Mouse (Mus musculus): ENCODE measurements around the gene Acad9. TPM values are rescaled to one million over a fixed set of nuclear protein-coding genes. Genes with fewer than 3 reads are reported as not detected.
"Not testable (repeated sequence)": the region's sequence is repeated elsewhere in the genome, so short reads cannot be mapped to it uniquely, and the experiment has no call there.

Acad9 gene
- polyA plus RNA-seq, 1 experiment from 2014 or later, result 94.4 TPM

- no peaks in the 10 kb centered on the region for H3K4me1 ChIP-seq
- no peak overlapping the region for H3K4me2 ChIP-seq
- no peaks in the 10 kb centered on the region for H3K27me3 ChIP-seq (replicated peaks)
- H3K9ac ChIP-seq (replicated peaks), result no peak overlapping the region
- WGBS, result 87% methylated on average over 4 of the region's 4 CpGs
- no peak overlapping the region for H3K27ac ChIP-seq (replicated peaks)
- no peak for ATAC-seq (ENCODE audit: low FRiP score)
- H3K4me3 ChIP-seq (replicated peaks), result no peak overlapping the region
- no peaks in the 10 kb centered on the region for H3K36me3 ChIP-seq
- H3K9me3 ChIP-seq (replicated peaks), result no peaks in the 10 kb centered on the region
Measured at GRCm38 (mm10) chr3:36116076-36116475, 50.3 kb downstream of the Acad9 start.

- no peak for ATAC-seq (ENCODE audit: low FRiP score)
- H3K27me3 ChIP-seq (replicated peaks), result no peaks in the 10 kb centered on the region
Measured at GRCm38 (mm10) chr3:36119684-36120548, 54.1 kb downstream of the Acad9 start.

GRCm38 (mm10) chr3:36126176-36126575, 60.4 kb downstream of the Acad9 start:
- not testable (repeated sequence) for H3K4me1 ChIP-seq; H3K9ac ChIP-seq (replicated peaks); H3K36me3 ChIP-seq; H3K27me3 ChIP-seq (replicated peaks); H3K4me3 ChIP-seq (replicated peaks); ATAC-seq (ENCODE audit: low FRiP score); H3K9me3 ChIP-seq (replicated peaks); H3K27ac ChIP-seq (replicated peaks); H3K4me2 ChIP-seq
- WGBS, result 95% methylated on average over 9 of the region's 9 CpGs

More at GRCm38 (mm10) chr3:36119684-36120548, 54.1 kb downstream of the Acad9 start:
- Histone ChIP-seq H3K27ac (replicated peaks) (no peak overlapping the region), H3K9ac (replicated peaks) (no peak overlapping the region), H3K4me2 (no peak overlapping the region), H3K9me3 (replicated peaks) (no peaks in the 10 kb centered on the region), H3K4me1 (no peaks in the 10 kb centered on the region), H3K36me3 (no peaks in the 10 kb centered on the region), H3K4me3 (replicated peaks) (no peak overlapping the region)

- no peak overlapping the region for H3K4me3 ChIP-seq (replicated peaks)
- H3K9me3 ChIP-seq (replicated peaks), result 0 out of 2 replicates have a peak, but pooled peaks cover 2% of the 10 kb centered on the region
- no peak overlapping the region for H3K4me2 ChIP-seq
- no peaks in the 10 kb centered on the region for H3K36me3 ChIP-seq
- no peak overlapping the region for H3K27ac ChIP-seq (replicated peaks)
- H3K9ac ChIP-seq (replicated peaks), result no peak overlapping the region
- H3K4me1 ChIP-seq, result no peaks in the 10 kb centered on the region
- ATAC-seq (ENCODE audit: low FRiP score), result no peak
- no peaks in the 10 kb centered on the region for H3K27me3 ChIP-seq (replicated peaks)
Measured at GRCm38 (mm10) chr3:36136152-36136551, 70.4 kb downstream of the Acad9 start.

- Histone ChIP-seq H3K27me3 (replicated peaks) (no peaks in the 10 kb centered on the region), H3K9me3 (replicated peaks) (0 out of 2 replicates have a peak, but pooled peaks cover 3% of the 10 kb centered on the region), H3K9ac (replicated peaks) (no peak overlapping the region), H3K27ac (replicated peaks) (no peak overlapping the region), H3K4me2 (no peak overlapping the region), H3K4me3 (replicated peaks) (no peak overlapping the region), H3K4me1 (no peaks in the 10 kb centered on the region), H3K36me3 (no peaks in the 10 kb centered on the region)
- ATAC-seq (ENCODE audit: low FRiP score), result no peak
- WGBS, result 62% methylated on average over 2 of the region's 2 CpGs
Measured at GRCm38 (mm10) chr3:36137560-36137959, 71.8 kb downstream of the Acad9 start.

GRCm38 (mm10) chr3:36138171-36138660, 72.4 kb downstream of the Acad9 start:
- Histone ChIP-seq H3K9ac (replicated peaks) (no peak overlapping the region), H3K9me3 (replicated peaks) (0 out of 2 replicates have a peak, but pooled peaks cover 3% of the 10 kb centered on the region), H3K4me2 (no peak overlapping the region), H3K27me3 (replicated peaks) (no peaks in the 10 kb centered on the region), H3K4me3 (replicated peaks) (no peak overlapping the region), H3K36me3 (no peaks in the 10 kb centered on the region), H3K4me1 (no peaks in the 10 kb centered on the region), H3K27ac (replicated peaks) (no peak overlapping the region)
- no peak for ATAC-seq (ENCODE audit: low FRiP score)
- 81% methylated on average over 1 of the region's 1 CpGs for WGBS

- no peaks in the 10 kb centered on the region for H3K4me1 ChIP-seq
- no peak for ATAC-seq (ENCODE audit: low FRiP score)
- H3K36me3 ChIP-seq, result no peaks in the 10 kb centered on the region
- no peak overlapping the region for H3K4me3 ChIP-seq (replicated peaks)
- 0 out of 2 replicates have a peak, but pooled peaks cover 3% of the 10 kb centered on the region for H3K9me3 ChIP-seq (replicated peaks)
- H3K27ac ChIP-seq (replicated peaks), result no peak overlapping the region
- H3K27me3 ChIP-seq (replicated peaks), result no peaks in the 10 kb centered on the region
- no peak overlapping the region for H3K9ac ChIP-seq (replicated peaks)
- H3K4me2 ChIP-seq, result no peak overlapping the region
Measured at GRCm38 (mm10) chr3:36138996-36139395, 73.2 kb downstream of the Acad9 start.

Other genes with a start within 250 kb of the Acad9 start
- 99.5 and 101 TPM in 2 replicates for gene Dcun1d1, start 128.5 kb upstream of the Acad9 start, polyA plus RNA-seq (2015; fragmentation: Nextera tagmentation; extraction: Ambion mirVana)
- 29.0 and 36.0 TPM in 2 replicates for gene Mccc1, start 65.3 kb upstream of the Acad9 start, polyA plus RNA-seq (2015; fragmentation: Nextera tagmentation; extraction: Ambion mirVana)
- not detected in 2 replicates for gene Ccdc144b, start 12.4 kb upstream of the Acad9 start, polyA plus RNA-seq (2015; fragmentation: Nextera tagmentation; extraction: Ambion mirVana)
- gene D3Ertd254e, start 85.0 kb downstream of the Acad9 start, polyA plus RNA-seq (2015; fragmentation: Nextera tagmentation; extraction: Ambion mirVana), result 14.8 and 18.1 TPM in 2 replicates
- gene Qrfpr, start 156.3 kb downstream of the Acad9 start, polyA plus RNA-seq (2015; fragmentation: Nextera tagmentation; extraction: Ambion mirVana), result 2.2 and 2.9 TPM in 2 replicates